Mouse (Mus musculus) megakaryocyte, embryonic 14.5 days (primary cell): ENCODE data around the gene Btbd35f26. TPM values are rescaled to one million over a fixed set of nuclear protein-coding genes. Genes with fewer than 3 reads are reported as not detected.
"Not testable (repeated sequence)": the region's sequence is repeated elsewhere in the genome, so short reads cannot be mapped to it uniquely, and the experiment has no call there.

Experiments
- H3K27me3 ChIP-seq: replicated peaks from 2 replicates; pipeline ENCODE3; 2012; ENCODE audit warnings: inconsistent platforms
- H3K36me3 ChIP-seq: replicated peaks from 2 replicates; pipeline ENCODE3; 2012; ENCODE audit warnings: low read length, inconsistent platforms, mixed read lengths
- H3K4me1 ChIP-seq: 2 replicates; pipeline ENCODE4 v1.6.1; 2012; ENCODE audit warnings: inconsistent platforms
- H3K4me3 ChIP-seq: replicated peaks from 2 replicates; pipeline ENCODE3; 2012; ENCODE audit warnings: moderate library complexity, mild to moderate bottlenecking, inconsistent platforms
- H3K9me3 ChIP-seq: 2 replicates; pipeline ENCODE4 v1.6.1; 2012; ENCODE audit warnings: inconsistent platforms
- polyA plus RNA-seq: library from polyadenylated mRNA; stranded (reverse); fragments of >175 nt; gene quantifications from 2 replicates; pipeline ENCODE4 v1.2.3, GENCODE M21; 2012; ENCODE audit warnings: low replicate concordance; ENCODE audit not compliant: insufficient read depth

Gene Btbd35f26
- not detected in 2 replicates for polyA plus RNA-seq

DNA sequence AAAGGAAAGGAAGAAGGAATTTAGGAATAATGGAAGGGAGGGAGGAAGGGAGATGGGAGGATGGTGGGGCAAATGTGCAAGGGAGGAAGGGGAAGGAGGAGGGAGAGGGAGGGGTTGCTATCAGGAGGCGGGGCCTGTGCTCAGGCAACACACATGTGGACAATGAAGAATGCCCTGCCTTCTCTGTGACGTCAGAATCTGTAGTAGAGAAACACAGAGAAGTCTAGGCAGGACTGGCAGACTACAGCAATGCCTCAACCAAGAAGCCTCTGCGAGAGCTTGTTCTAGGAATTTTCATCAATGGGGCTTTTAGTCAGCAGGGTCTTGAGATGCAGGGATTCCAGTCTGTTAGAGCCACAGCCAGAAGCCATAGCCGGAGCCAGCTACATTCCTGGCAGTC lies at the start of gene Btbd35f26:
Gene Btbd35f26 (plus strand): TSS at position 301 of the 400 bp plus-strand sequence.
- not testable (repeated sequence) for H3K36me3 ChIP-seq, H3K4me1 ChIP-seq, H3K27me3 ChIP-seq, H3K4me3 ChIP-seq, H3K9me3 ChIP-seq

GRCm38 (mm10) chrX:31341924-31342323 lies 5.7 kb downstream of the Btbd35f26 start:
- not testable (repeated sequence) for H3K4me3 ChIP-seq, H3K9me3 ChIP-seq, H3K27me3 ChIP-seq, H3K4me1 ChIP-seq, H3K36me3 ChIP-seq

DNA sequence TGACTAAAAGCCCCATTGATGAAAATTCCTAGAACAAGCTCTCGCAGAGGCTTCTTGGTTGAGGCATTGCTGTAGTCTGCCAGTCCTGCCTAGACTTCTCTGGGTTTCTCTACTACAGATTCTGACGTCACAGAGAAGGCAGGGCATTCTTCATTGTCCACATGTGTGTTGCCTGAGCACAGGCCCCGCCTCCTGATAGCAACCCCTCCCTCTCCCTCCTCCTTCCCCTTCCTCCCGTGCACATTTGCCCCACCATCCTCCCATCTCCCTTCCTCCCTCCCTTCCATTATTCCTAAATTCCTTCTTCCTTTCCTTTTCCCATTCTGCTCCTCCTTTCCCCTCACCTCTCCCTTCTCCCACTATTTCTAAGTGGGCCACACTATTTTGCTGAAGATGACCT lies 47.6 kb downstream of the Btbd35f26 start, which contains the start of gene Btbd35f19:
Gene Btbd35f19 (minus strand): TSS at position 101 of the 400 bp plus-strand sequence.
- not testable (repeated sequence) for H3K4me1 ChIP-seq, H3K4me3 ChIP-seq, H3K9me3 ChIP-seq, H3K36me3 ChIP-seq, H3K27me3 ChIP-seq

Other genes starting within 250 kb of the Btbd35f26 start
- gene Btbd35f29, start 218.8 kb upstream of the Btbd35f26 start, polyA plus RNA-seq = not detected in 2 replicates
- gene Spin2f, start 82.6 kb upstream of the Btbd35f26 start, polyA plus RNA-seq = not detected in 2 replicates
- not detected in 2 replicates for gene Btbd35f19, start 47.5 kb downstream of the Btbd35f26 start, polyA plus RNA-seq
- not detected in 2 replicates for gene Gm21883, start 237.8 kb downstream of the Btbd35f26 start, polyA plus RNA-seq